Mouse (Mus musculus) hindbrain, embryonic 11.5 days (tissue): ENCODE data around the gene Gm8909. TPM values are rescaled to one million over a fixed set of nuclear protein-coding genes. Genes with fewer than 3 reads are reported as not detected.
"Not testable (repeated sequence)": the region's sequence is repeated elsewhere in the genome, so short reads cannot be mapped to it uniquely, and the experiment has no call there.

ENCODE experiments used
- ATAC-seq: fragments of 200-750 bp; cut with Nextera tagmentation; 2 replicates; pipeline ENCODE4 v1.8.0; 2017; ENCODE audit warnings: mild to moderate bottlenecking, moderate TSS enrichment, moderate library complexity; ENCODE audit not compliant: low FRiP score
- DNase-seq: peaks from one replicate; pipeline ENCODE4 v3.0.0-alpha.2; 2015; ENCODE audit warnings: low spot score
- H3K27ac ChIP-seq: fragments of 300-500 bp; sonication (generic); 2 replicates; pipeline ENCODE4 v1.5.1; 2014; ENCODE audit warnings: mild to moderate bottlenecking, low read depth, low read length
- H3K27me3 ChIP-seq: fragments of 300-500 bp; sonication (generic); 2 replicates; pipeline ENCODE4 v1.6.1; 2014; ENCODE audit warnings: mild to moderate bottlenecking, low read length, moderate library complexity, mixed read lengths; ENCODE audit not compliant: control insufficient read depth, insufficient read depth
- H3K36me3 ChIP-seq: fragments of 300-500 bp; sonication (generic); 2 replicates; pipeline ENCODE4 v1.6.1; 2014; ENCODE audit warnings: mild to moderate bottlenecking, low read length, moderate library complexity, mixed read lengths; ENCODE audit not compliant: control insufficient read depth, insufficient read depth
- H3K4me1 ChIP-seq: fragments of 300-500 bp; sonication (generic); replicated peaks from 2 replicates; pipeline ENCODE4 v1.6.1; 2014; ENCODE audit warnings: low read length, mixed read lengths; ENCODE audit not compliant: control insufficient read depth, insufficient read depth
- H3K4me2 ChIP-seq: fragments of 300-500 bp; sonication (generic); replicated peaks from 2 replicates; pipeline ENCODE4 v1.6.1; 2014; ENCODE audit warnings: mild to moderate bottlenecking, low read depth, low read length
- H3K4me3 ChIP-seq: fragments of 300-500 bp; sonication (generic); 2 replicates; pipeline ENCODE4 v1.5.1; 2014; ENCODE audit warnings: low read depth, low read length
- H3K9ac ChIP-seq: fragments of 300-500 bp; sonication (generic); 2 replicates; pipeline ENCODE4 v1.6.1; 2014; ENCODE audit warnings: low read depth, low read length
- H3K9me3 ChIP-seq: fragments of 300-500 bp; sonication (generic); 2 replicates; pipeline ENCODE4 v1.6.1; 2016; ENCODE audit warnings: low read length; ENCODE audit not compliant: control insufficient read depth
- WGBS: fragments of 180-500 bp; shearing (Covaris S2); extraction: QIAGEN DNeasy Blood & Tissue Kit; methylation state at CpG from one replicate; pipeline ENCODE4 v1.1.7; 2014; 5-methylcytosine and 5-hydroxymethylcytosine counted together
- polyA plus RNA-seq: library from polyadenylated mRNA; unstranded; fragments of >200 nt; fragmentation: Nextera tagmentation; extraction: Ambion mirVana; gene quantifications from 2 replicates; pipeline ENCODE4 v1.2.1, GENCODE M21; 2014

Gm8909 gene
- polyA plus RNA-seq, 1 experiment from 2014 or later: not detected

GRCm38 (mm10) chr17:36192371-36192770, 24.0 kb upstream of the Gm8909 start:
- H3K9ac ChIP-seq: no peak overlapping the region
- H3K4me1 ChIP-seq: no peaks in the 10 kb centered on the region
- H3K4me2 ChIP-seq: no peak overlapping the region
- WGBS: 82% methylated on average over 2 of the region's 2 CpGs
- H3K9me3 ChIP-seq: no peaks in the 10 kb centered on the region
- H3K27ac ChIP-seq: no peak overlapping the region
- H3K4me3 ChIP-seq: no peak overlapping the region
- H3K27me3 ChIP-seq: peaks cover 8% of the 10 kb centered on the region
- DNase-seq: no peak
- no peak for ATAC-seq
- H3K36me3 ChIP-seq: no peaks in the 10 kb centered on the region

GRCm38 (mm10) chr17:36190169-36190507, 21.8 kb upstream of the Gm8909 start, which contains the start of gene H2-T3:
Gene H2-T3 (minus strand): TSS chr17:36190287.
- DNase-seq (no peak), ATAC-seq (no peak)
- H3K27ac ChIP-seq: no peak within 1 kb of the TSS
- peaks cover 8% of the 10 kb centered on the region for H3K27me3 ChIP-seq
- H3K4me1 ChIP-seq: no peaks in the 10 kb centered on the region
- H3K9me3 ChIP-seq: no peaks in the 10 kb centered on the region
- no peak within 1 kb of the TSS for H3K4me2 ChIP-seq
- no peak within 1 kb of the TSS for H3K9ac ChIP-seq
- no peaks in the 10 kb centered on the region for H3K36me3 ChIP-seq
- WGBS: 86% methylated on average over 2 of the region's 2 CpGs
- H3K4me3 ChIP-seq: no peak within 1 kb of the TSS

- Histone ChIP-seq H3K9ac (no peak overlapping the region), H3K36me3 (no peaks in the 10 kb centered on the region), H3K27ac (no peak overlapping the region), H3K4me3 (no peak overlapping the region), H3K27me3 (peaks cover 8% of the 10 kb centered on the region), H3K9me3 (no peaks in the 10 kb centered on the region), H3K4me2 (no peak overlapping the region), H3K4me1 (no peaks in the 10 kb centered on the region)
- ATAC-seq (no peak), DNase-seq (no peak)
- WGBS: 39% methylated on average over 18 of the region's 18 CpGs
These were observed 21.3 kb upstream of the Gm8909 start for GRCm38 (mm10) chr17:36189491-36190168.

GRCm38 (mm10) chr17:36187540-36187939, 19.2 kb upstream of the Gm8909 start:
- H3K27ac ChIP-seq: no peak overlapping the region
- H3K9me3 ChIP-seq: no peaks in the 10 kb centered on the region
- no peaks in the 10 kb centered on the region for H3K4me1 ChIP-seq
- H3K4me2 ChIP-seq: no peak overlapping the region
- H3K4me3 ChIP-seq: no peak overlapping the region
- no peak overlapping the region for H3K9ac ChIP-seq
- H3K27me3 ChIP-seq: peaks cover 8% of the 10 kb centered on the region
- WGBS: 66% methylated on average over 3 of the region's 3 CpGs
- H3K36me3 ChIP-seq: no peaks in the 10 kb centered on the region
- DNase-seq (no peak), ATAC-seq (no peak)

- H3K4me2 ChIP-seq: no peak overlapping the region
- H3K9me3 ChIP-seq: no peaks in the 10 kb centered on the region
- DNase-seq (no peak), ATAC-seq (no peak)
- no peak overlapping the region for H3K27ac ChIP-seq
- no peaks in the 10 kb centered on the region for H3K4me1 ChIP-seq
- H3K27me3 ChIP-seq: peaks cover 13% of the 10 kb centered on the region; the same call in 1 of the 2 replicates
- H3K9ac ChIP-seq: no peak overlapping the region
- 77% methylated on average over 12 of the region's 12 CpGs for whole genome bisulfite sequencing
- H3K4me3 ChIP-seq: no peak overlapping the region
- H3K36me3 ChIP-seq: no peaks in the 10 kb centered on the region
These were observed 13.9 kb upstream of the Gm8909 start for GRCm38 (mm10) chr17:36182212-36182611.

GRCm38 (mm10) chr17:36179446-36179845, 11.1 kb upstream of the Gm8909 start:
- WGBS: 13% methylated on average over 10 of the region's 10 CpGs
- H3K36me3 ChIP-seq, ATAC-seq, H3K4me3 ChIP-seq, H3K9ac ChIP-seq, H3K9me3 ChIP-seq, H3K4me1 ChIP-seq, H3K27ac ChIP-seq: not testable (repeated sequence)
- Histone ChIP-seq H3K4me2 (peak overlapping the region; percentile 45; the same call in 1 of the 2 replicates), H3K27me3 (peaks cover 13% of the 10 kb centered on the region; the same call in 1 of the 2 replicates)
- DNase-seq: peak; percentile 13

GRCm38 (mm10) chr17:36178938-36179337, 10.6 kb upstream of the Gm8909 start:
- Histone ChIP-seq H3K4me2 (peak overlapping the region; percentile 45), H3K27me3 (peaks cover 13% of the 10 kb centered on the region; the same call in 1 of the 2 replicates), H3K9ac (0 out of 2 replicates have a peak overlapping the region, but pooled peaks have one; percentile 19), H3K4me3 (peak overlapping the region; percentile 28)
- H3K9me3 ChIP-seq, H3K36me3 ChIP-seq, H3K4me1 ChIP-seq, H3K27ac ChIP-seq: not testable (repeated sequence)
- WGBS: 0% methylated on average over 38 of the region's 40 CpGs
- ATAC-seq: 0 out of 2 replicates have a peak, but pooled peaks have one; percentile 43
- peak; percentile 55 for DNase-seq

DNA sequence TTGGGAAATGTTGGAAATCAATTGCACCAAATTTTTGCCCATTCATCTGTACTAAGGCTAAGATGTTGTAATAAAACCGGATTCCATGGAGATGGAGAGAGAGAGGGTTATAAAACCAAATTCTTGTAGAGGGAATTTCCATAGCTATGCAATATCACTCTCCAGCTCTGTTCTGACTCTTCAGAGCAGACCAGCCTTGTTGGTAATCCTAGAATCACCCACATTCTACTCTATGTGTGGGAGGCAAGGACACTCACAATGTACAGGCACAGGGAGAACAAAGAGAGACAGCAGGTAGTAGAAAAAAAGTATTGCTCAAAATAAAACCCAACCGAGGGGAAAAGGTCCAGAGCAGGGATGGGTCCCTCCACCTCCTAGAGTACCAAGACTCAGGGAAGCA, 7.8 kb upstream of the Gm8909 start:
- not testable (repeated sequence) for H3K4me2 ChIP-seq, H3K9ac ChIP-seq, ATAC-seq, H3K27ac ChIP-seq, H3K4me3 ChIP-seq, H3K9me3 ChIP-seq, DNase-seq, H3K4me1 ChIP-seq, H3K36me3 ChIP-seq, H3K27me3 ChIP-seq
- WGBS: no CpG with 5 or more reads among the region's 2 CpGs

DNA sequence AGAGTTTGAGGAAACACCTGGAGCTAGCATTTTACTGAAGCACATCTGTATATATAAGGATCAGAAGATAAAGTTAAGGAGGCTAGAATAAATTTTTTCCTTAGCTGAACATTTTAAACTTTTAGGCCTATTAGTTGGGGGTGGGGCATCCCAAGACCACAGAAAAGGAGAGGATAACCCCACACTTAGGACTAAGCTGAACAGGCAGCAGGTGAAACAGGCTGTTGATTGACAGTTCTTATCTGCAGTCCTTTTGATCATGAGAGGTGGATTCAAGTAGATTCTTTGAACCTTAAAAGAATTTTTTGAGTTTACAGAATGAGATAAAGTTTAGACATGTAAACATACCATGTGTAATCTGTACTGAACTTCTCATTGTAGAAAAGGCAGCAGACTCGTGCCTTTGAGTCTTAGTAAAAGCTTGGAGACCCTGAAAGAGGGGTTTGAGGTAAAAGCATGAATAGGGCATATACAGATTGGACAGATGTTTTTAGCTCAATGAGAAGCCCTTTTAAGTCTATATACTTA, 2.0 kb upstream of the Gm8909 start:
- H3K27me3 ChIP-seq: peaks cover 39% of the 10 kb centered on the region
- DNase-seq: no peak
- H3K4me1 ChIP-seq: no peaks in the 10 kb centered on the region

More for the DNA sequence above, 2.0 kb upstream of the Gm8909 start:
- 67% methylated on average over 1 of the region's 1 CpGs for WGBS
- Histone ChIP-seq H3K36me3 (no peaks in the 10 kb centered on the region), H3K27ac (no peak overlapping the region), H3K9me3 (no peaks in the 10 kb centered on the region), H3K4me3 (no peak overlapping the region), H3K4me2 (no peak overlapping the region), H3K9ac (no peak overlapping the region)
- no peak for ATAC-seq
